Mouse (Mus musculus) CH12.LX (cell line): Measurements from ENCODE around the gene Suv39h1.

Experiments
- CTCF ChIP-seq, 2 experiments: IDR thresholded peaks in 1 of 2; conservative IDR thresholded peaks in 1 of 2; 2 replicates each; pipeline ENCODE4 v1.5.1; 2011 to 2012; ENCODE audit warnings: low read depth in 2 of 2, low read length in 2 of 2, improper control_type of control experiment in 1 of 2, inconsistent platforms in 1 of 2, mild to moderate bottlenecking in 1 of 2, moderate library complexity in 1 of 2
- E2F4 ChIP-seq: IDR thresholded peaks from 2 replicates; pipeline ENCODE4 v1.6.1; 2011; ENCODE audit warnings: low read depth, low read length, improper control_type of control experiment; ENCODE audit not compliant: insufficient replicate concordance
- EP300 ChIP-seq: IDR thresholded peaks from 2 replicates; pipeline ENCODE4 v1.6.1; 2011; ENCODE audit warnings: low read length, improper control_type of control experiment
- NRF1 ChIP-seq: IDR thresholded peaks from 2 replicates; pipeline ENCODE4 v1.6.1; 2014; ENCODE audit warnings: low read depth, mild to moderate bottlenecking, inconsistent platforms, low read length, improper control_type of control experiment, moderate library complexity
- POLR2A ChIP-seq: IDR thresholded peaks from 2 replicates; pipeline ENCODE4 v1.6.1; 2011; ENCODE audit warnings: low read depth, mild to moderate bottlenecking, improper control_type of control experiment, low read length
- RAD21 ChIP-seq: IDR thresholded peaks from 2 replicates; pipeline ENCODE4 v1.6.1; 2011; ENCODE audit warnings: low read depth, mild to moderate bottlenecking, low read length, improper control_type of control experiment, moderate library complexity
- ZNF384 ChIP-seq: IDR thresholded peaks from 2 replicates; pipeline ENCODE4 v1.6.1; 2012; ENCODE audit warnings: low read depth, low read length, improper control_type of control experiment, inconsistent platforms

- TF ChIP-seq RAD21 = no peak
- TF ChIP-seq E2F4 = no peak
- TF ChIP-seq CTCF (conservative IDR thresholded peaks at IDR 0.05 in 1 of 2, IDR thresholded peaks at IDR 0.05 in 1 of 2; ENCODE audit: low read depth in 2 of 2, low read length in 2 of 2) = no peak
- no peak for TF ChIP-seq ZNF384
- TF ChIP-seq NRF1 = no peak
- TF ChIP-seq POLR2A = no peak
- no peak for TF ChIP-seq EP300
Observed at GRCm38 (mm10) chrX:8117264-8117663, 42.7 kb upstream of the Suv39h1 start.
